Mouse (Mus musculus): ENCODE data around the gene Chd2. TPM values are rescaled to one million over a fixed set of nuclear protein-coding genes. Genes with fewer than 3 reads are reported as not detected.

Gene Chd2
- total and polyA plus RNA-seq, 2 experiments from 2014 or later: 34.4 to 43.8 TPM

- H3K4me3 ChIP-seq (ENCODE audit: low read depth, low read length): no peak overlapping the region
- no peaks in the 10 kb centered on the region for H3K27me3 ChIP-seq (ENCODE audit: insufficient read depth, low read length)
- no peak overlapping the region for H3K9ac ChIP-seq (replicated peaks; ENCODE audit: low read length, poor library complexity, severe bottlenecking)
- peaks cover 8% of the 10 kb centered on the region; the same call in 1 of the 2 replicates for H3K4me1 ChIP-seq (ENCODE audit: insufficient read depth, low read length)
- no peak overlapping the region for H3K4me2 ChIP-seq (ENCODE audit: low read depth, low read length, poor library complexity, severe bottlenecking)
- no peaks in the 10 kb centered on the region for H3K9me3 ChIP-seq (ENCODE audit: low read length)
- ATAC-seq (ENCODE audit: low FRiP score) (no peak), DNase-seq (ENCODE audit: low spot score) (no peak)
- WGBS: 58% methylated on average over 1 of the region's 1 CpGs
- no peak for TF ChIP-seq CTCF (IDR thresholded peaks at IDR 0.05)
- no peak overlapping the region for H3K27ac ChIP-seq (ENCODE audit: low read depth, low read length)
- H3K36me3 ChIP-seq (ENCODE audit: insufficient read depth, low read length): peaks cover 8% of the 10 kb centered on the region
Observed at GRCm38 (mm10) chr7:73517432-73518054, 24.1 kb downstream of the Chd2 start.

DNA sequence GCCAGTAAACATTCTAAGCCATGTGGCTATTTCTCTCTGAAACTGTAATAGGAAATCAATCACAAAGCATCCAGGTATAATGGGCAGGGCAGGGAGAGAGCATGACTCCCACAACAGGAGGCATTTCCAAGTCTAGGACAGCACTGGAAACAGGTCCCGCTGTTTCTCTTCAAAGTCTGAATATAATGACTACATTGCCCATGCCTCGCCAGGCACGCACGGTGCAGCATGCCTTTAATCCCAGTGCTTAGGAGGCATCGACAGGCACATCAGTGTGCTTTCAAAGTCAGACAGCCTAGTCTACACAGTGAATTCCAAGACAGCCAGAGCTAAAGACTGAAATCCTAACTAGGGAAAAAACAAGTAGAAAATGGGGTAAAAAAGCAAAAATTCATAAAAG, 24.8 kb downstream of the Chd2 start:
- 28% methylated on average over 5 of the region's 5 CpGs for WGBS
- no peak overlapping the region for H3K4me3 ChIP-seq (ENCODE audit: low read depth, low read length)
- H3K4me2 ChIP-seq (ENCODE audit: low read depth, low read length, poor library complexity, severe bottlenecking): no peak overlapping the region
- H3K9ac ChIP-seq (replicated peaks; ENCODE audit: low read length, poor library complexity, severe bottlenecking): no peak overlapping the region
- H3K9me3 ChIP-seq (ENCODE audit: low read length): no peaks in the 10 kb centered on the region
- peaks cover 8% of the 10 kb centered on the region; the same call in 1 of the 2 replicates for H3K4me1 ChIP-seq (ENCODE audit: insufficient read depth, low read length)
- TF ChIP-seq CTCF (IDR thresholded peaks at IDR 0.05): no peak
- H3K36me3 ChIP-seq (ENCODE audit: insufficient read depth, low read length): peaks cover 8% of the 10 kb centered on the region
- H3K27me3 ChIP-seq (ENCODE audit: insufficient read depth, low read length): no peaks in the 10 kb centered on the region
- ATAC-seq (ENCODE audit: low FRiP score) (no peak), DNase-seq (ENCODE audit: low spot score) (no peak)
- no peak overlapping the region for H3K27ac ChIP-seq (ENCODE audit: low read depth, low read length)

GRCm38 (mm10) chr7:73514560-73514959, 27.1 kb downstream of the Chd2 start:
- H3K36me3 ChIP-seq (ENCODE audit: insufficient read depth, low read length): peaks cover 14% of the 10 kb centered on the region
- no peak for ATAC-seq (ENCODE audit: low FRiP score)
- H3K9ac ChIP-seq (replicated peaks; ENCODE audit: low read length, poor library complexity, severe bottlenecking): no peak overlapping the region

GRCm38 (mm10) chr7:73512422-73512821, 29.2 kb downstream of the Chd2 start:
- H3K36me3 ChIP-seq (ENCODE audit: insufficient read depth, low read length): peaks cover 13% of the 10 kb centered on the region
- no peaks in the 10 kb centered on the region for H3K27me3 ChIP-seq (ENCODE audit: insufficient read depth, low read length)
- WGBS: 74% methylated on average over 2 of the region's 2 CpGs
- no peak for DNase-seq (ENCODE audit: low spot score)
- ATAC-seq (ENCODE audit: low FRiP score): no peak
- no peak for TF ChIP-seq CTCF (IDR thresholded peaks at IDR 0.05)
- no peaks in the 10 kb centered on the region for H3K9me3 ChIP-seq (ENCODE audit: low read length)
- no peak overlapping the region for H3K9ac ChIP-seq (replicated peaks; ENCODE audit: low read length, poor library complexity, severe bottlenecking)
- no peak overlapping the region for H3K4me3 ChIP-seq (ENCODE audit: low read depth, low read length)
- H3K4me1 ChIP-seq (ENCODE audit: insufficient read depth, low read length): no peaks in the 10 kb centered on the region
- H3K4me2 ChIP-seq (ENCODE audit: low read depth, low read length, poor library complexity, severe bottlenecking): no peak overlapping the region
- H3K27ac ChIP-seq (ENCODE audit: low read depth, low read length): no peak overlapping the region

More at GRCm38 (mm10) chr7:73514560-73514959, 27.1 kb downstream of the Chd2 start:
- H3K27ac ChIP-seq (ENCODE audit: low read depth, low read length): no peak overlapping the region
- DNase-seq (ENCODE audit: low spot score): no peak
- H3K27me3 ChIP-seq (ENCODE audit: insufficient read depth, low read length): no peaks in the 10 kb centered on the region
- H3K4me3 ChIP-seq (ENCODE audit: low read depth, low read length): no peak overlapping the region
- no peak overlapping the region for H3K4me2 ChIP-seq (ENCODE audit: low read depth, low read length, poor library complexity, severe bottlenecking)
- H3K9me3 ChIP-seq (ENCODE audit: low read length): no peaks in the 10 kb centered on the region
- H3K4me1 ChIP-seq (ENCODE audit: insufficient read depth, low read length): no peaks in the 10 kb centered on the region
- no peak for TF ChIP-seq CTCF (IDR thresholded peaks at IDR 0.05)
- WGBS: 83% methylated on average over 4 of the region's 4 CpGs

DNA sequence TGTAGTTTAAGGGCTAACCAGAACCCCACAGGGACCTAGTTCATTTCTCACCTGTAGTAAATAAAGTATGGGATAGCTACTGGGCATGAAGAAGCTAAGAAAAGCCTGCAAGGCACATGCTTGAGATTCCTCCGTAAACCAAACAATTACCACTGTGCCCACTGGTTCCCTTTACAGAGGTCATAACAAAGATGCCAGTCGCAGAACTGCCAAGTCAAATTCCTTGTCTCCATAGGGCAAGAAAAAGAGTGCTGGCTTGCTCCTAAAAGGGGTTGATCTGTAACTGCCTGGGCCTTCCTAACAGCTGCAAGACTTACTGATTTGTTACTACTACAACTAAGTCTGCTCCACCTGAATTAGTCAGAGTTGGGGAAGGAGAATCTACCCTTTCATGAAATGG, 32.9 kb downstream of the Chd2 start:
- no peak overlapping the region for H3K4me2 ChIP-seq (ENCODE audit: low read depth, low read length, poor library complexity, severe bottlenecking)
- no peak overlapping the region for H3K4me3 ChIP-seq (ENCODE audit: low read depth, low read length)
- ATAC-seq (ENCODE audit: low FRiP score) (no peak), DNase-seq (ENCODE audit: low spot score) (no peak)
- no peaks in the 10 kb centered on the region for H3K4me1 ChIP-seq (ENCODE audit: insufficient read depth, low read length)
- H3K27ac ChIP-seq (ENCODE audit: low read depth, low read length): no peak overlapping the region
- H3K9me3 ChIP-seq (ENCODE audit: low read length): no peaks in the 10 kb centered on the region
- H3K27me3 ChIP-seq (ENCODE audit: insufficient read depth, low read length): no peaks in the 10 kb centered on the region
- no peak overlapping the region for H3K9ac ChIP-seq (replicated peaks; ENCODE audit: low read length, poor library complexity, severe bottlenecking)
- no peak for TF ChIP-seq CTCF (IDR thresholded peaks at IDR 0.05)
- H3K36me3 ChIP-seq (ENCODE audit: insufficient read depth, low read length): peaks cover 24% of the 10 kb centered on the region
- WGBS: 65% methylated on average over 2 of the region's 2 CpGs

- H3K4me2 ChIP-seq (ENCODE audit: low read depth, low read length, poor library complexity, severe bottlenecking): no peak overlapping the region
- DNase-seq (ENCODE audit: low spot score) (peak; percentile 78), ATAC-seq (ENCODE audit: low FRiP score) (peak; percentile 58; the same call in 1 of the 2 replicates)
- no peak for TF ChIP-seq CTCF (IDR thresholded peaks at IDR 0.05)
- no peak overlapping the region for H3K27ac ChIP-seq (ENCODE audit: low read depth, low read length)
- no peak overlapping the region for H3K9ac ChIP-seq (replicated peaks; ENCODE audit: low read length, poor library complexity, severe bottlenecking)
- no peaks in the 10 kb centered on the region for H3K4me1 ChIP-seq (ENCODE audit: insufficient read depth, low read length)
- H3K27me3 ChIP-seq (ENCODE audit: insufficient read depth, low read length): no peaks in the 10 kb centered on the region
- H3K36me3 ChIP-seq (ENCODE audit: insufficient read depth, low read length): peaks cover 29% of the 10 kb centered on the region
- H3K9me3 ChIP-seq (ENCODE audit: low read length): no peaks in the 10 kb centered on the region
- no peak overlapping the region for H3K4me3 ChIP-seq (ENCODE audit: low read depth, low read length)
- 80% methylated on average over 6 of the region's 6 CpGs for WGBS
Observed at GRCm38 (mm10) chr7:73507491-73507890, 34.1 kb downstream of the Chd2 start.
